Mouse (Mus musculus) erythroblast, adult 5-6 weeks (primary cell): ENCODE measurements around the gene Nanos2. TPM values are rescaled to one million over a fixed set of nuclear protein-coding genes. Genes with fewer than 3 reads are reported as not detected.

Experiments used
- ATAC-seq: replicated peaks from 2 replicates; pipeline ENCODE4 v1.8.0; 2016; ENCODE audit warnings: moderate number of reproducible peaks, mild to moderate bottlenecking, moderate TSS enrichment, inconsistent platforms; ENCODE audit not compliant: poor library complexity, low FRiP score, severe bottlenecking
- total RNA-seq, 2 experiments: library from RNA; stranded (forward) in 1 of 2; stranded (reverse) in 1 of 2; fragments of 150-400 nt in 1 of 2; fragments of 200-764, 138-1000 nt in 1 of 2; gene quantifications; 2 replicates each; pipeline versions ENCODE4 v1.2.3 to v1.2.4; 2015 to 2017; ENCODE audit warnings: low replicate concordance in 2 of 2

Gene Nanos2
- total RNA-seq, 2 experiments from 2014 or later, result not detected

DNA sequence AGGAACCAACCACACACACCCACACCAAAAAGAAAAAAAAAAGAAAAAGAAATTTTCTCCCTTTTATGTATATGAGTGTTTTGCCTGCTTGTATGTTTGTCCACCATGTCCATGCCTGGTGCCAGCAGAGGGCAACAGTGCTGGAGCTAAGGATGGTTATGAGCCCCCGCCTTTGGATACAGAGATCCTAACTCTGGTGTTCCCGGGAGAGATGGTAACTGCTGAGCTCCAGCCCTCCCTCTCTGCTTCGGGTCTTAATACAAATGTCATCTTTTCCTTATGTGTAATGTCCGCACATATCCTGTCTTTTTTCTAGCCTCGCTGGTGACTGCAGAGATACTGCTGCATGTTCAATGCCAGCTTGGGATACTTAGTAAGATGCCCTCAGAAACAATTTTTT, 2.8 kb downstream of the Nanos2 start:
- ATAC-seq, result no peak

- peak; percentile 85 for ATAC-seq
Observed at GRCm38 (mm10) chr7:18990601-18991295, 3.5 kb downstream of the Nanos2 start, which contains the start of gene Mypop. Gene Mypop (plus strand): TSS chr7:18991245.

GRCm38 (mm10) chr7:18991660-18992293, 4.6 kb downstream of the Nanos2 start:
- no peak for ATAC-seq

- ATAC-seq, result no peak
Observed at GRCm38 (mm10) chr7:18992294-18992675, 5.1 kb downstream of the Nanos2 start.

GRCm38 (mm10) chr7:18993036-18993435, 5.8 kb downstream of the Nanos2 start:
- ATAC-seq, result no peak

- no peak for ATAC-seq
Observed at GRCm38 (mm10) chr7:18998835-18999234, 11.6 kb downstream of the Nanos2 start.

DNA sequence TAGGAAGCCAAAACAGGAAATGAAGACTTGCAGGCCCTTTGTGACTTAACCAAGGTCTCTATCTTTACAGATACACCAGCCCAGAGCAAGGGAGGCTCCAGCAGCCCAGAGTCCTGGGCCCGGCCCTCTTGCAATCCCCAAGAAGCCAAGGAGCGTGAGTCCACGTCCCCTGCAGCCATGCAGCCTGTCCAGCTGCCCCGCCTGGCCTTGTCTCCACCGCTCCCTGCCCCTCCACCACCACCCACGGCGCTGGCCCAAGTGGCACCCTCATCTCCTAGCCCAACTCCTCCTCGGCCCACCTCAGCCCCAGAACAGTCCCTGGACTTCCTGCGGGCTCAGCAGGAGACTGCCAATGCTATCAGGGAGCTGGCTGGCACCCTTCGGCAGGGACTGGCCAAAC, 13.2 kb downstream of the Nanos2 start:
- ATAC-seq, result no peak

GRCm38 (mm10) chr7:19001066-19001806, 14.0 kb downstream of the Nanos2 start:
- ATAC-seq, result no peak

- no peak for ATAC-seq
Observed at GRCm38 (mm10) chr7:19001807-19002085, 14.5 kb downstream of the Nanos2 start.

DNA sequence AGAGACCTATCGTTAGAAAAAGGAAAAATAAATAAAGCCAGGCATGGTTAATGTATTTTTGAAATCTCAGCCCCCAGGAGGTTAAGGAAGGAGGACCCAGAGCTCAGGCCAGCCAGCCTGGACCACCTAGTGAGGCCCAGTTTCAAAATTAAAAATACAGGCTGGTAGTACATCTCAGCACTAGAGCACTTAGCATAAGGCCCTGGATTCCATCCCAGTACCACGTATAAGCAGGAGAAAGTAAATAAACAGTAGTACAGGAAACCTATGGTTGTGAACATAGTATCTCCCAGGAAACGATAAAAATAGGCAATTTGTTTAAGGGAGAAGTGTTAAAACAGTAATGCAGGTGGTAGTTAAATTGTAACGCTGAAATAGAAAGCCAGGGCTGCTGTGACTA, 14.9 kb downstream of the Nanos2 start:
- ATAC-seq, result no peak

GRCm38 (mm10) chr7:19002848-19003498, 15.8 kb downstream of the Nanos2 start:
- ATAC-seq, result peak; percentile 73

DNA sequence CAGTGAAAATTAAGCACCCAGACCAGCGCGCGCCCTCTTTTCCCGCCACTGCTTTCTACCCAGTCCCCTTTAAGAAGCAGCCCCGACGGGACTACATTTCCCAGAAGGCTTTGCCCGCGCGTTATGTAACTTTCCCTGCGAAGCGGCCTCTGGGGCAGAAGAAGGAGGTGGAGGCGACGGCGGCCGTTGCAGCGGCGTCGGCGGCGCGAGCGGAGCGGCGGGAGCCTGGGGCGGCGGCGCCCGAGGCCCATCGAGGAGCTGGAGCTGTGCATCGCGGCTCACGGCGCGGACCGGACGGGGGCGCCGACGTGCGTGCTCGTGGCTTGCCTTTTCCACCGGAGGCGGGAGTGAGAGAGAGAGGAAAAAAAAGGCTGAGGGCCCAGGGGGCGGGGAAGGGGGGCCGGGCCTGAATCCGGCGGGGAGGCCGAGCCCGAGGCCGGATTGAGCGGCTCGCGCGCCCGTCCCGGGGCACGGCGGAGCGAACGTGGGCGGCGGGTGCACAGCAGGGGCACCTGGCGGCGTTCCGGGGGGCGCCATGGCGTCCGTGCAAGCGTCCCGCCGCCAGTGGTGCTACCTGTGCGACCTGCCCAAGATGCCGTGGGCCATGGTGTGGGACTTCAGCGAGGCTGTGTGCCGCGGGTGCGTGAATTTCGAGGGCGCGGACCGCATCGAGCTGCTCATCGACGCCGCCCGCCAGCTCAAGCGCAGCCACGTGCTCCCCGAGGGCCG, 16.9 kb downstream of the Nanos2 start, which contains the start of gene Irf2bp1:
Gene Irf2bp1, plus strand, starts transcription at position 143 of the 729 bp plus-strand sequence.
- peak; percentile 77 for ATAC-seq

DNA sequence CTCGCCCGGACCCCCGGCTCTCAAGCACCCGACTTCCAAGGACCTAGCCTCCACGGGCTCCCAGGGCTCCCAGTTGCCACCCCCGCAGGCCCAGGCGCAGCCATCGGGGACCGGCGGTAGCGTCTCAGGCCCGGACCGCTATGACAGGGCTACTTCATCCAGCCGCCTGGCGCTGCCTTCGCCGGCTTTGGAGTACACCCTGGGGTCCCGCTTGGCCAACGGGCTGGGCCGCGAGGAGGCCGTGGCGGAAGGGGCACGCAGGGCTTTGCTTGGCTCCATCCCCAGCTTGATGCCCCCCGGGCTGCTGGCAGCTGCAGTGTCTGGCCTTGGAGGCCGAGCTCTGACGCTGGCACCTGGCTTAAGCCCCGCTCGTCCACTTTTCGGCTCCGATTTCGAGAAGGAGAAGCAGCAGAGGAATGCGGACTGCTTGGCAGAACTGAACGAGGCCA, 17.5 kb downstream of the Nanos2 start:
- ATAC-seq, result no peak

- no peak for ATAC-seq
Observed at GRCm38 (mm10) chr7:19005417-19006121, 18.4 kb downstream of the Nanos2 start.

DNA sequence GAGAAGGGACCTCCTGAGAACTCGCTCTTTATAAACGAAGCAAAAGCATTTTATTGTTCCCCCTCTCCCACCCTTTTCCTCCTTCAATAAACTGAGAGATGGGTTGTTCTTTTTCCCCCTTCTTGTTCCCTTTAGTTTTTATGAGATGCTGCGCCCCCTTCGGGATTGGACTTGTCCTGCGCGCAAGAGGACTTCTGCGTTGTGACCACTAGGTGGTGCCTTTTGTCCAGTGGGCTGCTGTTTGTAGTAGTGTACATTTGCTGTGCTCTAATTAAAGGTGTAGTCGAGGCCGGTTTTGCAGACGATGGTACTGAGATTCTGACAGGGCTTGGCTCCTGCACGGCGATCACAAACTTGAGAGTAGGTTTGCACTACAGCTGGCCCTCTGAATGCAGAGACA, 19.3 kb downstream of the Nanos2 start:
- peak; percentile 65 for ATAC-seq

GRCm38 (mm10) chr7:19007026-19007977, 20.1 kb downstream of the Nanos2 start:
- no peak for ATAC-seq

- no peak for ATAC-seq
Observed at GRCm38 (mm10) chr7:19010581-19010980, 23.4 kb downstream of the Nanos2 start.

DNA sequence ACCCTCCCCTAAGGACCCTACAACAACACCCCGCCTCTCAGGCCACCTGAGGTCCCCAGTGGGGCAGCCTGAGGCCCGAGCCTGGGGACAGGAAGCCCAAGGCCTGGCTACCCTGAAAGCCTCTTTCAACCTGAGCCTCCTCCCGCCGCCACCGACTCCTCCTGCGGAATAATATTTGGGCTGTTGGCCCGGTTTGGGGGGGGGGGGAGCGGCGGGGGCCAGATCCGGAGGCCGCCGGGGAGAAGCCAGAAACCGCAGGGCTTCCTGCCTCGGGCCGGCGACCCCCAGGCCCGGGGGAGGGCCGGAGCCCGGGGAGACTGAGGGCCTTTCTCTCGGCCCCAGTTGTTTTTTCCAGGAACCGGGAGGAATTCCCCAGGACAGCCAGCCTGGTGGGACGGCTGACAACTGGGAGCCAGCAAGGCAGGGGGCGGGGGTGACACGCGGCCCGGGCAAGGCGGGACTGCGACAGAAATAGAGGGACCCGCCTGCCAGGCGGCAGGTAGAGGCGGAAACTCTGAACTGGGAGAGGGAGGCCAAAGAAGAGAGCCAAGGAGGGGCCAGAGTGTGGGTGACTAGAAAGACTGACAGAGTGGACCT, 24.9 kb downstream of the Nanos2 start:
- no peak for ATAC-seq
